Comparison of ENCODE assay signal across 8 mouse cellular contexts in the genomic region with DNA sequence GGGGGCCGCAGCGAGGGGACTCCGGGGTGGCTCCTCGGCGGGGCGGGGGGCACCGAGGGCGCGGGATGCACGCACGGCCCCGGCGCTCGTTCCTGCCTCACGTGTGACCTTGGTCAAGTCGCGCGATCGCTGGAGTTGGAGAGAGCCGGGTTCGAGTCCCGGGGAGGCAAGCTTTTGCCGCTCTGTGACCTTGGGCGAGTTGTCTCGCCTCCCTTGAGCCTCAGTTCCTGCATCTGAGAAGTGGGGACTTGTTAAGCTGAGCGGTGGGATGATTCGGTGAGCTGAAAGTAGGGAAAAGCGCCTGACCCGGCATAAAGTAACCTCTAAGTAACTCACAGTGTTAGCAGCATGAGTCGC. TPM values are rescaled to one million over a fixed set of nuclear protein-coding genes. Genes with fewer than 3 reads are reported as not detected.
DNase-seq lines count a peak whose midpoint lies in the region; ATAC-seq and TF ChIP-seq lines count a peak whose summit lies in the region.

No protein-coding gene starts in this region.

- 2% methylated on average over 22 of the region's 30 CpGs for WGBS in forebrain, embryonic 14.5 days
- WGBS in kidney, embryonic 16.5 days: 2% methylated on average over 23 of the region's 30 CpGs
- 2% methylated on average over 29 of the region's 30 CpGs for WGBS in midbrain, embryonic 10.5 days

- no peaks in the 10 kb centered on the region for H3K27me3 ChIP-seq in forebrain, embryonic 14.5 days (replicated peaks; ENCODE audit: control insufficient read depth, insufficient read depth, low read length)
- H3K27me3 ChIP-seq in kidney, embryonic 16.5 days (ENCODE audit: insufficient read depth, low read length): no peaks in the 10 kb centered on the region
- H3K27me3 ChIP-seq in midbrain, embryonic 10.5 days (ENCODE audit: low read depth, poor library complexity, severe bottlenecking): no peaks in the 10 kb centered on the region

- no peak for TF ChIP-seq POLR2A in brain, embryonic 14.5 days (IDR thresholded peaks at IDR 0.05; ENCODE audit: borderline replicate concordance, extremely low read depth, insufficient read depth, insufficient read length, poor library complexity, severe bottlenecking)

- peaks cover 18% of the 10 kb centered on the region for H3K4me1 ChIP-seq in forebrain, embryonic 14.5 days (ENCODE audit: control insufficient read depth, insufficient read depth, low read length)
- peaks cover 30% of the 10 kb centered on the region for H3K4me1 ChIP-seq in kidney, embryonic 16.5 days (ENCODE audit: insufficient read depth, low read length)
- H3K4me1 ChIP-seq in midbrain, embryonic 10.5 days: peaks cover 46% of the 10 kb centered on the region

- no peak for TF ChIP-seq CTCF in brain, embryonic 14.5 days (IDR thresholded peaks at IDR 0.05; ENCODE audit: borderline replicate concordance, extremely low read depth, insufficient read depth, insufficient read length)

- peak overlapping the region; percentile 77 for H3K4me3 ChIP-seq in forebrain, embryonic 14.5 days (ENCODE audit: low read depth, low read length)
- peak overlapping the region; percentile 91 for H3K4me3 ChIP-seq in kidney, embryonic 16.5 days (ENCODE audit: low read length)
- peak overlapping the region; percentile 87 for H3K4me3 ChIP-seq in midbrain, embryonic 10.5 days

- H3K9ac ChIP-seq in forebrain, embryonic 14.5 days (ENCODE audit: low read length): peak overlapping the region; percentile 88
- H3K9ac ChIP-seq in kidney, embryonic 16.5 days (replicated peaks; ENCODE audit: low read length): peak overlapping the region; percentile 91

- H3K27ac ChIP-seq in forebrain, embryonic 14.5 days (ENCODE audit: low read depth, low read length): peak overlapping the region; percentile 88; the same call in 1 of the 2 replicates
- H3K27ac ChIP-seq in kidney, embryonic 16.5 days (ENCODE audit: low read length): peak overlapping the region; percentile 80
- H3K27ac ChIP-seq in midbrain, embryonic 10.5 days (replicated peaks): peak overlapping the region; percentile 92

- 0 out of 2 replicates have a peak, but pooled peaks have one; percentile 3 for ATAC-seq in forebrain, embryonic 14.5 days
- ATAC-seq in kidney, embryonic 16.5 days (ENCODE audit: low FRiP score, low TSS enrichment): no peak; the same call in 1 of the 2 replicates

- H3K4me2 ChIP-seq in forebrain, embryonic 14.5 days (ENCODE audit: low read length): peak overlapping the region; percentile 82
- H3K4me2 ChIP-seq in kidney, embryonic 16.5 days (replicated peaks; ENCODE audit: low read depth, low read length): peak overlapping the region; percentile 68

- no peaks in the 10 kb centered on the region for H3K9me3 ChIP-seq in forebrain, embryonic 14.5 days (replicated peaks; ENCODE audit: control insufficient read depth, low read length)
- no peaks in the 10 kb centered on the region for H3K9me3 ChIP-seq in kidney, embryonic 16.5 days (ENCODE audit: low read length)
- H3K9me3 ChIP-seq in midbrain, embryonic 10.5 days (replicated peaks): no peaks in the 10 kb centered on the region

- H3K36me3 ChIP-seq in forebrain, embryonic 14.5 days (ENCODE audit: control insufficient read depth, insufficient read depth, low read length): peaks cover 4% of the 10 kb centered on the region; the same call in 1 of the 2 replicates
- H3K36me3 ChIP-seq in kidney, embryonic 16.5 days (ENCODE audit: insufficient read depth, low read length): no peaks in the 10 kb centered on the region
- peaks cover 15% of the 10 kb centered on the region for H3K36me3 ChIP-seq in midbrain, embryonic 10.5 days

- DNase-seq in urinary bladder, adult 2 months (ENCODE audit: low spot score): peak; percentile 46
- no peak for DNase-seq in urinary bladder, postnatal 25 days (ENCODE audit: low spot score)
- peak; percentile 18 for DNase-seq in brain, embryonic 14.5 days (ENCODE audit: low read depth)
- peak; percentile 15 for DNase-seq in forebrain, embryonic 14.5 days (ENCODE audit: low spot score)
- peak; percentile 52 for DNase-seq in midbrain, embryonic 10.5 days (ENCODE audit: low spot score)
- peak; percentile 76 for DNase-seq in testis, postnatal 10 days (ENCODE audit: low spot score)
- no peak for DNase-seq in frontal cortex, postnatal 14 days (ENCODE audit: low spot score in 2 of 2)

RNA-seq across cellular contexts. Expression of gene Rab35, which starts 0.6 kb away (rescaled TPM):
- 57.6 and 58.7 TPM in 2 replicates for polyA plus RNA-seq in urinary bladder, adult 2 months (2012; rRNA removed)
- polyA plus RNA-seq in brain, embryonic 14.5 days (2012; rRNA removed): 96.7 and 102 TPM in 2 replicates
- polyA plus RNA-seq in forebrain, embryonic 14.5 days (2014; fragmentation: Nextera tagmentation; extraction: Ambion mirVana): 17.7 and 18.7 TPM in 2 replicates
- 5.8 and 10.7 TPM in 2 replicates for polyA plus RNA-seq in kidney, embryonic 16.5 days (2015; fragmentation: Nextera tagmentation; extraction: Ambion mirVana)
- 11.8 and 13.3 TPM in 2 replicates for polyA plus RNA-seq in midbrain, embryonic 10.5 days (2016; fragmentation: Nextera tagmentation; extraction: Ambion mirVana)

Comparison
In these comparisons a context has a peak if more than half of its experiments do, and no peak if none do; other contexts are left out.
1. DNase-seq: peak in urinary bladder, adult 2 months (single experiment), brain, embryonic 14.5 days (single experiment), forebrain, embryonic 14.5 days (single experiment), midbrain, embryonic 10.5 days (single experiment) and testis, postnatal 10 days (single experiment); none in urinary bladder, postnatal 25 days (single experiment) and frontal cortex, postnatal 14 days (0 of 2).
2. Peak in every context shown above with its lines, with median percentiles within 50 percentile points of each other: H3K27ac ChIP-seq and H3K4me3 ChIP-seq.